Mouse (Mus musculus) stomach, postnatal 0 days (tissue): ENCODE data around the gene Vmn1r17. TPM values are rescaled to one million over a fixed set of nuclear protein-coding genes. Genes with fewer than 3 reads are reported as not detected.

Experiments used
- ATAC-seq: fragments of 200-750 bp; cut with Nextera tagmentation; 2 replicates; pipeline ENCODE4 v1.8.0; 2017; ENCODE audit not compliant: low FRiP score, low TSS enrichment
- DNase-seq: peaks from one replicate; pipeline ENCODE4 v3.0.0-alpha.2; 2016; ENCODE audit warnings: low spot score
- H3K27ac ChIP-seq: fragments of 300-500 bp; sonication (generic); replicated peaks from 2 replicates; pipeline ENCODE4 v1.5.1; 2014; ENCODE audit warnings: mild to moderate bottlenecking, control low read depth
- H3K27me3 ChIP-seq: fragments of 300-500 bp; sonication (generic); 2 replicates; pipeline ENCODE4 v1.6.1; 2014; ENCODE audit warnings: low read length; ENCODE audit not compliant: control insufficient read depth, insufficient read depth
- H3K36me3 ChIP-seq: fragments of 300-500 bp; sonication (generic); 2 replicates; pipeline ENCODE4 v1.6.1; 2014; ENCODE audit warnings: low read length, mixed read lengths; ENCODE audit not compliant: control insufficient read depth, insufficient read depth
- H3K4me1 ChIP-seq: fragments of 300-500 bp; sonication (generic); replicated peaks from 2 replicates; pipeline ENCODE4 v1.6.1; 2014; ENCODE audit warnings: antibody characterized with exemption; ENCODE audit not compliant: control insufficient read depth, insufficient read depth
- H3K4me2 ChIP-seq: fragments of 300-500 bp; sonication (generic); replicated peaks from 2 replicates; pipeline ENCODE4 v1.6.1; 2014; ENCODE audit warnings: low read depth, mild to moderate bottlenecking, control low read depth, moderate library complexity
- H3K4me3 ChIP-seq: fragments of 300-500 bp; sonication (generic); 2 replicates; pipeline ENCODE4 v1.5.1; 2014; ENCODE audit warnings: low read depth, low read length, control low read depth
- H3K9ac ChIP-seq: fragments of 300-500 bp; sonication (generic); 2 replicates; pipeline ENCODE4 v1.6.1; 2014; ENCODE audit warnings: mild to moderate bottlenecking, low read length, control low read depth, mixed read lengths
- H3K9me3 ChIP-seq: fragments of 300-500 bp; sonication (generic); 2 replicates; pipeline ENCODE4 v1.6.1; 2016; ENCODE audit warnings: low read length; ENCODE audit not compliant: control insufficient read depth
- CTCF ChIP-seq: IDR thresholded peaks from 2 replicates; pipeline ENCODE4 v1.5.1; 2016; ENCODE audit warnings: antibody characterized with exemption, low read depth, mild to moderate bottlenecking, moderate library complexity
- EP300 ChIP-seq: optimal IDR thresholded peaks from 2 replicates; pipeline ENCODE3; 2016; ENCODE audit warnings: antibody characterized with exemption
- WGBS: fragments of 180-500 bp; shearing (Covaris S2); extraction: QIAGEN DNeasy Blood & Tissue Kit; methylation state at CpG from one replicate; pipeline ENCODE4 v1.1.7; 2014; 5-methylcytosine and 5-hydroxymethylcytosine counted together
- polyA plus RNA-seq: library from polyadenylated mRNA; unstranded; fragments of >200 nt; fragmentation: Nextera tagmentation; extraction: Ambion mirVana; gene quantifications from 2 replicates; pipeline ENCODE4 v1.2.1, GENCODE M21; 2015

Gene Vmn1r17
- polyA plus RNA-seq, 1 experiment from 2014 or later = not detected

DNA sequence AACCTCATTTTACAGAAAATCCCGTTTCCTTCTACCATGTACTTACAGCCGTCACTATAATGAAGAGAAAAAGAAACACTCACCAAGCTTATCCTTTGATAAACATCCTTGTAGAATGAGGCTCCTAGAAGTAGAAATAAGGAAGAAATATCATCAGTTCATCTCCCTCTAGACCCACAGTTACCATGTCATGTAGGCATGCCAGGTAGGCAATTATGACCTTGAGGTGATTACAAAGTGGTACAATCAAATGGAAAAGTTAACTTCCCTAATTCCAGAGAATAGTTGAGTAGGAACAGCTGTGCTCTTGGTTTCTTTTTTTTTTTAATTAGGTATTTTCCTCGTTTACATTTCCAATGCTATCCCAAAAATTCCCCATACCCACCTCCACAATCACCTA, 34.1 kb downstream of the Vmn1r17 start, which contains the start of gene Vmn1r16:
TSS of gene Vmn1r16 (minus strand) at position 101 of the 400 bp plus-strand sequence.
- WGBS = 62% methylated on average over 3 of the region's 3 CpGs
- Histone ChIP-seq H3K9me3 (no peaks in the 10 kb centered on the region), H3K4me1 (no peaks in the 10 kb centered on the region), H3K9ac (no peak within 1 kb of the TSS), H3K27ac (no peak within 1 kb of the TSS), H3K27me3 (no peaks in the 10 kb centered on the region), H3K36me3 (no peaks in the 10 kb centered on the region), H3K4me2 (no peak within 1 kb of the TSS), H3K4me3 (no peak within 1 kb of the TSS)
- ATAC-seq = no peak
- no peak for TF ChIP-seq EP300
- TF ChIP-seq CTCF = no peak
- no peak for DNase-seq

DNA sequence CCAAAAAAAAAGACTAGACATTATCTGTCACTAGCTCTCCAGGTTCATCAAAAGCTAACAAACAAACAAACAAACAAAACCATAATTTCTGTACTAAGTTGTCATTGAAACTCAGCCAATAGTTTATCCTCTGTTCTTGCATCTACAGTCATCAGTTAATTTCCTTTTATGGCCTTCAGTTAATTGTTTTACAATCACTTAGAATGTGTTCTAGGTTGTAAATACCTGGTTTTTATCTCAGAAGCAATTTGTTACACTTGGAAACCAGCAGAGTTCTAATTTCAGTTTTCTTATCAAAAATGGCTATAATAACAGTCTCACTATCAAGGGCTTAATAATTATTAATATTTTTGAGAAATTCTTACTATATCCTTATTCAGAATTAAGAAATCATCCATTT, 37.4 kb downstream of the Vmn1r17 start:
- TF ChIP-seq CTCF = no peak
- TF ChIP-seq EP300 = no peak
- DNase-seq (no peak), ATAC-seq (no peak)
- no peak overlapping the region for H3K9ac ChIP-seq
- H3K9me3 ChIP-seq = no peaks in the 10 kb centered on the region
- no peak overlapping the region for H3K4me2 ChIP-seq
- no peaks in the 10 kb centered on the region for H3K4me1 ChIP-seq
- no peaks in the 10 kb centered on the region for H3K36me3 ChIP-seq
- no peak overlapping the region for H3K27ac ChIP-seq
- no peak overlapping the region for H3K4me3 ChIP-seq
- no peaks in the 10 kb centered on the region for H3K27me3 ChIP-seq

Other genes starting within 250 kb of the Vmn1r17 start
- not detected in 2 replicates for gene Vmn1r11, start 230.3 kb downstream of the Vmn1r17 start, polyA plus RNA-seq
- gene Vmn1r12, start 206.8 kb downstream of the Vmn1r17 start, polyA plus RNA-seq = not detected in 2 replicates
- gene Vmn1r13, start 160.4 kb downstream of the Vmn1r17 start, polyA plus RNA-seq = 0.04 TPM in 1 of 2 replicates, not detected in the other
- gene Vmn1r14, start 132.0 kb downstream of the Vmn1r17 start, polyA plus RNA-seq = not detected in 2 replicates
- not detected in 2 replicates for gene Vmn1r15, start 105.8 kb downstream of the Vmn1r17 start, polyA plus RNA-seq
- gene Vmn1r16, start 34.2 kb downstream of the Vmn1r17 start, polyA plus RNA-seq = not detected in 2 replicates
- gene Vmn1r18, start 32.1 kb upstream of the Vmn1r17 start, polyA plus RNA-seq = 0.02 TPM in 1 of 2 replicates, not detected in the other
- not detected in 2 replicates for gene Vmn1r19, start 40.1 kb upstream of the Vmn1r17 start, polyA plus RNA-seq
- gene Vmn1r20, start 65.2 kb upstream of the Vmn1r17 start, polyA plus RNA-seq = not detected in 2 replicates
- gene Ppm1k, start 171.7 kb upstream of the Vmn1r17 start, polyA plus RNA-seq = 1.3 and 1.7 TPM in 2 replicates
- gene Herc6, start 217.3 kb upstream of the Vmn1r17 start, polyA plus RNA-seq = 0.96 and 1.4 TPM in 2 replicates